Mouse (Mus musculus) thymus, postnatal 25 days (tissue): ENCODE data around the gene Tbcc.
A peak's percentile ranks its signal among the peaks of the same experiment; 100 is the strongest.

Experiments
- DNase-seq: peaks from one replicate; pipeline ENCODE4 v3.0.0; 2022

The Tbcc gene

DNA sequence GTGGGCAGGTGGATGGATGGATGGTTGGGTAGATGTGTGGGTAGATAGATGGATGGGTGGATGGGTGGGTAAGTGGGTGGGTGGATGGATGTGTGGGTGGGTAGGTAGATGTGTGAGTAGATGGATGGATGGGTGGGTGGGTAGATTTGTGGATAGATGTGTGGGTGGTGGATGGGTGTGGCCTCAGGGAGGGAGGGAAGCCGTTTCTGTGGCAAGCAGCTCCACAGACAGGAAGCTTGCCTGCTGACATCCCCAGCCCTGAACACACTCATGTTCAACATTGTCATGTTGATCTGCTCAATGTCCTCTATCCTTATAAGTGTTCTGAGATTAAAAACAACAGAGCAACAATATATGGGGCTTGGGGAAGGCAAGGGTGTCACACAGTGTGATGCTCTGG lies 19.6 kb upstream of the Tbcc start:
- peak; percentile 29 for DNase-seq

DNA sequence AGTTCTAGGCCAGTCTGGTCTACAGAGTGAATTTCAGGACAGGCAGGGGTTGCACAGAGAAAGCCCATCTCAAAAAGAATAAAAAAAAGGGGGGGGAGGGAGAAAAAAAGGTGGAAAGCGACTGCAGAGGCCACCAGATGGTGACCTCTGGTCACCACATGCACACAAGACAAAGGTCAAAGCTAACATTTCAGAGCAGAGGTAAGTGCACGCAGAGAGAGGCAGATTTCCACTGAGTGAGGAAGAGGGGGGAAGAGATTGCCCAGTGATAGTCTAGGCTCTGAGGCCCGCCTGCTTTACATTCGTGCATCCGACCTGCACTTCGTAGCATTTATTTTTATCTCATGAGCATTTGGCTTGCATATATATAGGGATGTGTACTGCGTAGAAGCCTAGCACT lies 17.7 kb upstream of the Tbcc start:
- no peak for DNase-seq

DNA sequence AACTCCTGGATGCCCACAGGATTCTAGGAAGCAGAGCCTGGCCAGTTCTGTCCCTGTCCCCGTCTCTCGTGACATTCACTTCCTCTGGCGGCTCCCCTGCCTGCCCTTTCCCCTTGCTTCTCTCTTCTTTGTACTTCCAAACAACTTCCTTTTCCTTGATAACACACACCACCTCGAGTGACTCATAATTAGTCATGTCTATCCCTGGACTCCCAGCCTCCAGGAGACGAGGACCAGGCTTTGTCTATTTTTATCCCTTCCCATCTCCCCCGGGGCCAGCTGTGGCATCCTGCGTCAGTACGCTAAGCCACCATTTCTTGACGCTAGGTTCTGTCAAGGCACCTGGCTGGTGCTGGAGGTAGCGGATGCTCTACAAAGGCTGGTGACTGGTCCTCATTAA lies 16.4 kb upstream of the Tbcc start:
- DNase-seq: no peak

DNA sequence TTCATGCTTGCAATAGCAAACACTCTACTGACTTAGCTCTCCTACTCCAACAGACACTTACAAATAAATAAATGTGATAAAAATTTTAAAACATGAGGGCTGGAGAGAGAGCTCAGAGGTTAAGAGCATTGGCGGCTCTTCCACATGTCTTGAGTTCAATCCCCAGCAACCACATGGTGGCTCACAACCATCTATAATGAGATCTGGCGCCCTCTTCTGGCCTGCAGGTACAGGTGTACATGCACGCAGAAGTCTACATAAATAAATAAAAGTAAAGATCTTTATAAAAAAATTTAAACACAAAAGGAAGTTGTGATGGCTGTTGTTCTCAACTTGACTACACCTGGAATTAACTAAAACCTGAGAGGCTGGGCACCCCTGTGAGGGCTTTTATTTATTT lies 14.9 kb upstream of the Tbcc start:
- DNase-seq: peak; percentile 49

DNA sequence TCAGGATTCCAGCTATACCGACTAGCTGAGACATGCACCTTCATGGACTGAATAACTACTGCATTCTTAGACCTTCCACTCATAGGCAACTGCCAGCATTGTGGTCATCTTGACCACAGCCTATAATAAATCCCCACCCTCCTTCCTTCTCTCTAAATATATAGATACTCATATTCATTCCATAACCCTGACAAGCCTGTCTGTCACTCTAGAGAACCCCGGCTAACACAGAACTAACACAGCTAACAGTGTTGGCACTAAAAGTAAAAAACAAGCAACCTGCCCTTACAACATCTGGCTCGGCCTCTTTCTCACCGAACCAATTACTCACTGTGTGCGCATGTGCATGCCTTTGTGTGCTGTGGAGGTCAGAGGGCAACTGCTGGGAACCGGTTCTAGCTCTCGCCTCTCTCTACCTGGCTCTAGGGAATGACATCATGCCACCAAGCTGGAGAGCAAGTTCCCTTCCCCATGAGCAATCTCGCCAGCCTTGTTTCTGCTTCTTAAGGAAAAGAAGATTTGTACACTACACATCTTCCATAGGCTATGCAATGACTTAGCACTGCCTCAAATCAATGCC lies 14.0 kb upstream of the Tbcc start:
- no peak for DNase-seq

DNA sequence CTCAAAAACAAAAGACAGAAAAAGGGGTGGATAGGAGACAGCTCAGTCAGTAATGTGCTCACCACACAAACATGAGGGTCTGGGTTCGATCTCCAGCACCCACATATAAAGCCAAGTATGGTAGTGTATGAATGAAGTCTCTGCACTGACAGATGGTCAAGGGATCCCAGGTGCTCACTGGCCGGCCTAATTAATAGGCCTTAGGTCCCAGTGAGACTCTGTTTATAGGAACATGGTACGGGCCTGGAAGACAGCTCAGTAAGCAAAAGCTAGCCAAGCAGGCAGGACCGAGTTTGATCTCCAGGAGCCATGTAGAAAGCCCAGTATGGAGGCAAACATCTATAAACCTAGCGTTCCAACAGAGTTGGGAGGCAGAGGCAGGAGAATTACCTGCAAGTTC lies 13.4 kb upstream of the Tbcc start:
- no peak for DNase-seq

DNA sequence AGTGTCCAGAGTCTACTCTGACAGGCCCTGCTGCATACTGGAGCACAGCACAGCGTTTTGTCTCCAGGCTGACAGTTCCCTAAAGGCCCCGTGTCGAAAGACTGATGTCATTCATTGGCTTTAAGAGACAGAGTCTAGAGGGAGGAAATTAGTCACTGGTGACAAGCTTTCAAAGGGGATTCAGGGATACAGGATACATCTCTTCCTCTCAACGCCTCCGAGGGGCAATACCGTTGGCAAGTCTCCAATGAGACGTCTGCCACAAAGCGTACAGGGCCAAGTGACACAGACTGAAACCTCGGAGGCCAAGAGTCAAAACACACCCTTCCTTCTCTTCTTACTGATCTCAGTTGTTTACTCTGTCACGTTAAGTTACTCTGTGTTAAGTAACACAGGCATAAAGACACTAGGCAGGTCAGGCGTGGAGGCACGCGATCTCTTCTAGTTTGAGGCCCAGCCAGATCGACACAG lies 10.6 kb upstream of the Tbcc start:
- DNase-seq: no peak

DNA sequence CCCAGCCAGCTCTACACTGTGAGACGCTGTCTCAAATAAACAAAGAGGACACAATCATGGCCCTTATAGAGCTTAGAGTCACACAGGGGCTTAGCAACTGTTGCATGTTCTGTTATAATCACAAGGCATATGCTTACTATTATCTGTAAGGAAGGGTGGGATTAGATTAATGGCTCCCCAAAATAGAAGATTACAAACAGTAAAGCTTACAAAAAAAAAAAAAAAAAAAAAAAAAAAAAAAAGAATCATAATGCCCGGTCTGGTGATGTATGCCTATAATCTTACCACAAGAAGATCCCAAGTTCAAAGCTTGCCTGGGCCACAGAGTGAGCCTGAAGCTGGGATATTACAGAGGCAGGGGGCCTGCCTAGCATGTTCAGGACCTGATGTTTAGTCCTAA lies 10.2 kb upstream of the Tbcc start:
- no peak for DNase-seq

DNA sequence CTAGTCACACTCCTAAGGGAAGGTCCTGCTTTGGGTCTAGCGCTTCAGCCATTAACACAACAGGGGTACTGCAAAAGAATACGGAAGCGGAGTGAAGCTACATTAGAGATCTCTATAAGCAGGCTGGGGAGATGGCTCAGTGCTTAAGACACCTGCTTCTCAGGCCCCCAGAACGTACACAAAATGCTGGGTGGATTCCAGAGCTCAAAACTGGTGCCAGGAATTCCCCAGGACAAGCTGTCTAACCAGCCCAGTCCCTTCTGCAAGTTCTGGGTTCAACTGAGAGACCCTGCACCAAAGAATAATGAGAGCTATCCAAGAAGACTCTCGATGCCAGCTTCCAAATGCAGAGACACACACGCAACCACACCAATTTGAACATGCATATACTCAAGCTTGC lies 8.8 kb upstream of the Tbcc start:
- DNase-seq: no peak

DNA sequence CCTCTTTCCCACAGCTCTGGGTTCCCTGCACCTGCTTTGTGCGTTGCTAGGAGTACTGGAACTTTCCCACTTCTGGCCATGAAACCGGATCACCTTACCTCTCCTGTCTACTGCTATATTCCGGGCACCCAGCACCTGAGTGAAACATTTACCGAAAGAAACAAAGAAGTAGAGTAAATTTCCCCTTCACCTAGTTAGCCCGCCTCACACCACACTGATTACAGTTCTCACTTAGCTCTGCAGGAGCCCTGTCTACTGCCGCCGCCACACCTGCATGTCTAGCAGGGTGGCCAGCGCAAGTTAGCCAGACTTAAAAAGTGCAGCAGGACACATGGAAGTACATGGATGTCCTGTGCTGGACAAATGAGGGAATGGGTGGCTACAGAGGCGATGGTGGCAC lies 7.4 kb upstream of the Tbcc start:
- DNase-seq: no peak

DNA sequence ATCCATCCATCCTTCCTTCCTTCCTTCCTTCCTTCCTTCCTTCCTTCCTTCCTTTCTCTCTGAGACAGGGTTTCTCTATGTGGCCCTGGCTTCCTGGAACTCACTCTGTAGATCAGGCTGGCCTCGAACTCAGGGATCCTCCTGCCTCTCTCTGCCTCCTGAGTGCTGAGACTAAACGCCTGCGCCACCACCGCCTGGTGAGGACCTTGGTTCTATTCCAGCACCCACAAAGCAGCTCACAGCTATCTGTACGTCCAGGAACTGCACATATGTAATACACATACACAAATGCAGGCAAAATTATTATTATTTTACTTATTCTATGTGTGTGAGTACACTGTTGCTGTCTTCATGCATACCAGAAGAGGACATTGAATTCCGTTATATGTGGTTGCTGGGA lies 5.7 kb upstream of the Tbcc start:
- DNase-seq: no peak

DNA sequence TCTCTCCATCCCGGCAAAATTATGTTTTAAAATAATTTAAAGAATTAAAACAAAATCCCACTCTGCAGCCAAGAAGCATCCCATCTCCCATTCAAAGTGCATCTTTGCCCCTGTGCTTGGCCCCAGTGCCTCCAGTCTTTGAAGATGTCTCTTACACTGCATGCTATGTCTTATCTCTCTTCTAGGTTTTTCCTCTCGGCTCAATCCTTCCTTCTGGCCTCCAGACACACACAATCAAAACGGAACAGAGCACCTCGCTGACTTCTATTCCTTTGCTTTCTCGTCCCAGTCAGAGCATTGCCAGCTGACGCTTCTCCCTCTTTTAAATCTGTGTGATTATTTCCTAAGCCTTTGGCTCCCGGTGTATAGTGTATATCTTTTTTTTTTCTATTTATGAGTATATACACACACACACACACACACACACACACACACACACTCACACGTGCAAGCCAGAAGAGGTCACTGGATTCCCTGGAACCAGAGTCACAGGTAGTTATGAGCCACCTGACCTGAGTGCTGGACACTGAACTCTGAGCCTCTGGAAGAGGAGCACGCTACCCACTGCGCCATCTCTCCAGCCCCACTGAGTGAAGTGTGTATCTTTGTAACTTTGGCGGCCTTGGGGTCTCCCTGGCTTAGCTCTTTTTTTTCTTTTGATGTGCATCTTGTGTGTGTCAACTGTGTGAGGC lies 5.1 kb upstream of the Tbcc start:
- DNase-seq: no peak

DNA sequence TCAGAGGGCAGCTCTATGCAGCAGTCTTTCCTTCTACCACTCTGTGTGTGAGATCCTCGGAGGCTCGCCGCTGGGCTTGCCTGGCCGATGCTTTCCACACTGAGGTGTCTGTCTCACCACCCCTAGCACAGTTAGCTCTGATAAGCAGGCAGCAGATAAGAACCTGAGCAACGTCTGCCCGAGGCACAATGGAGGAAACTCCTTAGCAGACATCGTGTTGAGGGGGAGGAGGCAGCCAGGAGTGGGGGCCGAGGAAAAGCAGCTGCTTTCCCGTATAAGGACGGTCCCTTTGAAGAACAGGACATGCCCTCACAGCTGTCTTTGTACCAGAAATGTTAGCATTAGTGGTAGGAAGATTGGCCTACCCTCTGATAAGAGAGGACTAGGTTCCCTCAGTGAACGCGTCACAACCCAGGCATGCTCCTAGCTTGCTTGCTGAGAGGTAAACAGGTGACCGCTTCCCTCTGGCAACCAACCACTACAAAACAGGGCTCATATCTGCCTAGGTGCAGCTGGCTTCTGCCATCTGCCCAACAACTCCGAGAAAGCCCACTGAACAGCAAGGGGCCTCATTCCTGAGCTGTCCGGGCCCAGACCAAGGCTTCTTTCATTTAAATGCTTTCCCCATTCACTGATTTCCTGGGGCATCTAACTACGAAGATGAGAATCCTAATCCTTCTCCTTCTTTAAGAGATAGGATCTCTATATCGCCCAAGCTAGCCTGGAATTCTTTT lies 4.4 kb upstream of the Tbcc start:
- DNase-seq: no peak

DNA sequence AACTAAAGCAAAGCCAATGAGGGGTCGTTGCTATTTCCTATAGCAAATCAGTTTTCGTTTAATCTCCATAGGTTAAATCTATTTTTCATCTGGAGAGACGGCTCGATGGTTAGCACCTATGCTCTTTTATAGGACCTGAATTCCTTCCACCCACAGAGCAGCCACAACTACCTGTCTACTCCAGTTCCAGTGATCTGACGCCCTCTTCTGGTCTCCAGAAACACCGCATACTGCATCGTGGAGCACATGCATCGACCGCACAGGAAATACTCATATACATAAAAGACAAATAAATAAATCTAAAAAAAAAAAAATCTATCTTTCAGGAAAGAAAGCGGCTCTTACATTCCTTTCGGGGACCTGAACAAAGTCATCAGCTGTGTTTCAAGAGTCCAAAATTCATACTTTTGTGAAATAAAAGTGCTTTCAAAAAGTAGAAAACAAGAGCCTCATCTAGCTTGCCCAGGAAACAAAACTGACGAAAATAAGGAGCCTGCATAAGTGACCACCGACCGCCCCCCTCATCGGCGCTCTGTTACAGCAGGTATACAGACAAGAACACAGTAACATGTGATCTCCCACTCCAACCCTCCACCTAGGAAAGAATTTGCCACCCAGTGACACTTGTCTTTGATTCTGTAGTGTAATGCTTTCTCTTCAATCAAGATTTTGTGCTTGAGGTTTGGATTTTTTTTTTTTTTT lies 1.8 kb upstream of the Tbcc start:
- DNase-seq: peak; percentile 54

DNA sequence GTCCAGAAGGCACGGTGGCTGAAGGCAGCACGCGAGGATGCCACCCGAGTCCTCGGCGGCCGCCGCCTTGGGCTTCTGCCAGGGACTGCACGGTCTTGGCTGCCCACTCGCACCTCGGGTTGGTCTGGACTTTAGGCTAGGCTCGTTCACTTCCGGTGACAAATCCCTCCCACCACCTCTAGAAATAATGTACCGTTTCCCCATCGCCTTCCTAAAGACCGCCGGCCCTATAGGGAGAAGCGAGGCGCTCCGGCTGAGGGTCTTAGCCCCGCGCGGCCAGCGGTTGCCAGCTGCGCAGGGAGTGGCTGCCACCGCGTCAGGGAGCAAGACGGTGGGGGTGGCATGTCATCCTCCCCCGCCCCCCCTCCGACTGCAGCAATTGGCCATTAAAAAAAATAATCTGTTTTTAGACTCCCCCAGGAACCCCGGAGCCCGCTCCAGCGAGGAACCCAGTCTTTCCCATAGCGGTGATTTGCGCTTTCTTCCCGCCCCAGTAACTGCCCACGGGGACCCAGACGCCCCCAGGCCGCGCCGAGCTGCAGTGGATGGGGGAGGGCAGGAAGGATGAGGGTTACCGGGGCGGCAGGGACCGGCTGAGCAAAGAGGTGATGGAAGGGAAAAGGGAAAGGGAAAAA lies 917 bp upstream of the Tbcc start:
- peak; percentile 65 for DNase-seq

DNA sequence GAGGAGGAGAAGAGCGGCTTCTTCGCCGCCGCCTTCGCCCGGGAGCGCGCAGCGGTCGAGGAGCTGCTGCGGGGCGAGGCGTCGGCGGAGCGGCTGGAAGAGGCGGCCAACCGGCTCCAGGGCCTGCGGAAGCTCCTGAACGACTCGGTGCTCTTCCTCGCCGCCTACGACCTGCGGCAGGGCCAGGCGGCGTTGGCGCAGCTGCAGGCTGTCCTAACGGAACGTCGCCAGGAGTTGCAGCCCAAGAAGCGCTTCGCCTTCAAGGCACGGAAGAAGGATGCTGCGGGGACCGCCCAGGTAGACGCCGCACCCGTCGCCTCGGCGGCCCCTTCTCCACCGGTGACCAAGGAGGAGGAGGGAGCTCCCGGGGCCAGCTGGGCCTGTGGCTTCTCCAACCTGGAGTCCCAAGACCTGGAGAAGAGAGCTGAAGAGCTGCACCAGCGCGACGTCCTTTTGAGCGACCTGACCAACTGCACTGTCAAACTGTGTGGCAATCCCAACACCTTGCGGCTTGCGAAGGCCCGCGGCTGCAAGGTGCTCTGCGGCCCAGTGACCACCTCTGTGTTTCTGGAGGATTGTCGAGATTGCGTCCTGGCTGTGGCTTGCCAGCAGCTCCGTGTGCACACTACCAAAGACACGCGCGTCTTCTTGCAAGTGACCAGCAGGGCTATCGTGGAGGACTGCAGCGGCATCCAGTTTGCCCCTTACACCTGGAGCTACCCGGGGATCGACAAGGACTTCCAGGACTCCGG lies 535 bp downstream of the Tbcc start:
- peak; percentile 56 for DNase-seq

DNA sequence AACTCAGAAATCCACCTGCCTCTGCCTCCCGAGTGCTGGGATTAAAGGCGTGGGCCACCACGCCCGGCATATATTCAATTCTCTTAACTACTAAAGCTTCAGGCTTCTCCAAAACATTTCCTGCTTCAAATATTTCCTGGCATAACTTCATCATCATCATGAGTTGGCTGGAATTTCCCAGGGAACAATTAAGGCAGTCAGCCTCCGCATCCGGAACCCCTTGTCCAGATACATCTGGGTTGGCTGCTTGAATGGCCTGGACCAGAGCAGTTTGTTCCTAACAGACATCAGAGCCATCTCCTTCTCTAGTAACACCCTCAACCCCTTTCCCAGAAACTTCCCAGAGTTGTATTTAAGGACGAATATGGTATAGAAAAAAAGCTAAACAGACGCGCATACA lies 4.9 kb downstream of the Tbcc start:
- DNase-seq: no peak

DNA sequence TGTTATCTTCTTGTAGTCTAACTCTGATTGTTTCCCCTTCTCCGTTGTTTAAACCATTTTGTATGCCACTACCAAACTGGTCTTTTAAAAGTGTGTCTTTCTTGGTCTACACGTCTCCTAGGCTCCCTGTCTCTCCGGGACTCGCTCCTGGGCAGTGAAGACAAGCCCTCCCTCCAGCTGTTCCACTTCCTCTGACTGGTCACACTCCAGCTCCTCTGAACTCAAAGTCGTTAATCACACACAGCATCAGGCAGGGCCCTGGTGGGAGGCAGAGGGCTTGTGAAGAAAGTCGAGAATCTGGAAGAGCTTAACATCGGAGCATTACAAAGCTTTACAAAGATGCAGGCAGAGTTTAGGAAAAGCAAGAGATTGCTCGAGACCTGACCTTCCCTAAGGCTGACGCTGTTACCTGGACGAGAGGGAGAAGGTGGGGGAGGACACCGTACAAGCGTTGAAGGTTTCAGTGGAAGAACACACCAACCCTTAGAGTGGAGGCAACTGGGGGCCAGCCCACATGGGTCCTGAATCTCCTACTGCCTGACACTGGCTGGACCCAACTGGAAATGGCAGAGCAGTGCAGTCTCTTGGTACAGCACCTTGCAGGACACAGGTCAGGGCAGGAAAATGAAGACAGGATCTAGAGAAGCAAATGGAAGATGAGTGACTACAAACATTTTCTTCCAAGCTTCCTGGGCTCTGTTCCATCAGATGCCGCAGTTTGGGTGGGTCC lies 6.9 kb downstream of the Tbcc start:
- DNase-seq: no peak

DNA sequence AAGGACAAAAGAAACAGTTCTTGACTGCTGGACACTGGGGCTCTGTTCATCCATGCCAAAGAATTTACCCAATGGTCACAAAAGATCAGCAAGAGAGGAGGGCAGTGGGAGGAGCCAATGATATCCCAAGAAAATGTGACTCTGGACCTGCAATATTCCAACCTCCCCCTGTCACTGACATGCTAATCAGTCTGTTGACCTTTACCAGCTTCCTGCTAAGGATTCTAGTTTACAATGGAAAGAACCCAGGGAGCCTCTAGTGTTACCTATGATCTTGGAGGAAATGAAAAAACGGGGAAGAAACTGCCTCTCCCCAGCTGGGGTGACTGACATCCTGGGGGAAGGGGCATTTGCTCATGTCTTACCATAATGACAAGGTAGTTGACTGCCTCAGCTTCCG lies 10.5 kb downstream of the Tbcc start:
- no peak for DNase-seq

DNA sequence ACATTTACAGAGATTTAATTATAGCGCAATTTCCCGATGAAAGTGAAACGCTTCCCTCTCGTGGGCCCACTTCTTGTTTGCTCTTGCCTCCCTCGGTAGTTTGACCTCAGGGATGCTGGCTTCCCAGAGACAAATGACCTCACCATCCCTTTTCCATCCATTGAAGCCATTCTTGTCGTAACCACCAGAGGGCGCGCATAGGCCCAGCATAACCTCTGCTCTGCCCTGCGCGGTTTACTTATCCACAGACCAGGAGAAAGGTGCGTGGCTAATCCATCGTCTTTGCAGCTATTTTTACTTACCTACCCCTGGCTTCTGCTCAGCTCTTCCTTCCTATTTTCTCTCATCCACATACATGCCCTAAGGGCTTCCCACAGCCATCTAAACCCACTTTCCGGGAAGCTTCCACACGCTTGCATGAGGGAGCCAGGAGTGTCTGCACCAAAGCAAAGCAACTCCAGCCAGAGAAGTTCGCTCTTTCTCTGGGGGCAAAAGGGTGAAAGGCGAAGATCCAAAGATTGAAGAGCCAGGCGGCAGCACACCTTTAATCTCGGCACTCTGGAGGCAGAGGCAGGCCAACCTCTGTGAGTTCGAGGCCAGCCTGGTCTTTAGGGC lies 13.5 kb downstream of the Tbcc start:
- peak; percentile 71 for DNase-seq

DNA sequence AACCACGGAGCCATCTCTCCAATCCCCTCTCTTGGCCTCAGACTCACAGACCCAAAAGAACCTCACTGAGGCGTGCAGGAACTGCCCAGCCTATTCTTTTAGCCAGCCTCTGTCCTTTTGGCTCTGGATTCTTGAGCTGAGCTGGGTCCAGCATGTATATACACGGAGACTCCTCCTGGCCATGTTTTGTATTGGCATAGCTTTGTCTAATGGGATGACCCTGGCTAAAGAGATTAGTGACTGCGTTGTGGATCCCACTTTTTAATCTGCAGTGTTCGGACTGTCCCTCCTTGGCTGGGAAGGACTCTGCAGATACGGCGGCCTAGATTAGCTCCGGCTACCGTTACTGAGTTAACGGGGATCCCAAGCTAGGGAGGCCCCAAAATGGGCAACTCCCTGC lies 19.7 kb downstream of the Tbcc start, which contains the start of gene Prph2:
Prph2 (plus strand) TSS at position 274 of the 400 bp plus-strand sequence.
- no peak for DNase-seq
